Mouse (Mus musculus): ENCODE measurements at regions not wholly inside any gene's neighbourhood (a gene's known extent, or its start where the extent isn't known, plus 50 kb on each side); places are given as distances from the start of the nearest gene placed in this dataset.
A peak's percentile ranks its signal among the peaks of the same experiment; 100 is the strongest.

GRCm38 (mm10) chr19:37492572-37492971 is 57.6 kb upstream of the Exoc6 start:
- no peak for DNase-seq (ENCODE audit: low spot score in 2 of 2)
- intact Hi-C loops (cut with DNase I), result no loop called here

- intact Hi-C loops (cut with DNase I), result no loop called here
- no peak for DNase-seq (ENCODE audit: low spot score in 2 of 2)
Measured at GRCm38 (mm10) chr19:37493378-37493777, 56.8 kb upstream of the Exoc6 start.

GRCm38 (mm10) chr19:37493921-37494485 is 56.2 kb upstream of the Exoc6 start:
- intact Hi-C loops (cut with DNase I), result no loop called here
- no peak for DNase-seq (ENCODE audit: low spot score in 2 of 2)

GRCm38 (mm10) chr19:37494806-37495205 is 55.4 kb upstream of the Exoc6 start:
- no peak for DNase-seq (ENCODE audit: low spot score in 2 of 2)
- intact Hi-C loops (cut with DNase I), result no loop called here

- intact Hi-C loops (cut with DNase I), result no loop called here
- DNase-seq (ENCODE audit: low spot score in 2 of 2), result peak; percentile 16
Measured at GRCm38 (mm10) chr19:37495319-37496270, 54.6 kb upstream of the Exoc6 start.

- DNase-seq (ENCODE audit: low spot score in 2 of 2), result no peak
- intact Hi-C loops (cut with DNase I), result no loop called here
Measured at GRCm38 (mm10) chr19:37496759-37497158, 53.5 kb upstream of the Exoc6 start.

- intact Hi-C loops (cut with DNase I), result no loop called here
- DNase-seq (ENCODE audit: low spot score in 2 of 2), result peak; percentile 37 to 48
Measured at GRCm38 (mm10) chr19:37497161-37497560, 53.1 kb upstream of the Exoc6 start.

GRCm38 (mm10) chr19:37498438-37498837 is 51.8 kb upstream of the Exoc6 start:
- intact Hi-C loops (cut with DNase I), result no loop called here
- DNase-seq (ENCODE audit: low spot score in 2 of 2), result no peak
